Mouse (Mus musculus) liver, embryonic 14.5 days (tissue): Measurements from ENCODE around the gene Plxnd1. TPM values are rescaled to one million over a fixed set of nuclear protein-coding genes. Genes with fewer than 3 reads are reported as not detected.

Experiments
- ATAC-seq: fragments of 200-750 bp; cut with Nextera tagmentation; 2 replicates; pipeline ENCODE4 v1.8.0; 2017; ENCODE audit warnings: moderate number of reproducible peaks, mild to moderate bottlenecking, moderate library complexity; ENCODE audit not compliant: insufficient read depth
- DNase-seq, 3 experiments: peaks; one replicate each; pipeline ENCODE4 v3.0.0-alpha.2; 2012 to 2013; ENCODE audit warnings: low read depth in 3 of 3, low spot score in 3 of 3
- H3K27ac ChIP-seq: fragments of 300-500 bp; sonication (generic); 2 replicates; pipeline ENCODE4 v1.5.1; 2014; ENCODE audit warnings: moderate library complexity, mild to moderate bottlenecking, control low read depth, inconsistent platforms
- H3K27me3 ChIP-seq: fragments of 300-500 bp; sonication (generic); 2 replicates; pipeline ENCODE4 v1.6.1; 2014; ENCODE audit warnings: mild to moderate bottlenecking, low read length, moderate library complexity; ENCODE audit not compliant: control insufficient read depth, insufficient read depth
- H3K36me3 ChIP-seq: fragments of 300-500 bp; sonication (generic); replicated peaks from 2 replicates; pipeline ENCODE4 v1.6.1; 2014; ENCODE audit warnings: low read depth; ENCODE audit not compliant: control insufficient read depth, insufficient read depth
- H3K4me1 ChIP-seq, 2 experiments: fragments of 200-500 bp in 1 of 2; fragments of 300-500 bp in 1 of 2; sonication (generic) in 1 of 2; replicated peaks; 2 replicates each; pipeline ENCODE4 v1.6.1; 2012 to 2014; ENCODE audit warnings: antibody characterized with exemption in 1 of 2, inconsistent platforms in 1 of 2, low read length in 1 of 2; ENCODE audit not compliant: control insufficient read depth in 2 of 2, insufficient read depth in 2 of 2
- H3K4me2 ChIP-seq: fragments of 300-500 bp; sonication (generic); 2 replicates; pipeline ENCODE4 v1.6.1; 2014; ENCODE audit warnings: low read depth, mild to moderate bottlenecking, control low read depth, moderate library complexity
- H3K4me3 ChIP-seq, 2 experiments: fragments of 200-500 bp in 1 of 2; fragments of 300-500 bp in 1 of 2; sonication (generic) in 1 of 2; 2 replicates each; pipeline ENCODE4 v1.5.1; 2012 to 2014; ENCODE audit warnings: low read depth in 2 of 2, low read length in 2 of 2, mild to moderate bottlenecking in 2 of 2, control low read depth in 1 of 2, inconsistent platforms in 1 of 2, moderate library complexity in 1 of 2; ENCODE audit not compliant: insufficient read depth in 1 of 2
- H3K9ac ChIP-seq: fragments of 300-500 bp; sonication (generic); replicated peaks from 2 replicates; pipeline ENCODE4 v1.6.1; 2014; ENCODE audit warnings: mild to moderate bottlenecking, control low read depth, moderate library complexity
- H3K9me3 ChIP-seq: fragments of 300-500 bp; sonication (generic); 2 replicates; pipeline ENCODE4 v1.6.1; 2016; ENCODE audit warnings: low read length, mixed read lengths; ENCODE audit not compliant: control insufficient read depth
- CTCF ChIP-seq: IDR thresholded peaks from 2 replicates; pipeline ENCODE4 v1.5.1; 2016; ENCODE audit warnings: antibody characterized with exemption, low read depth, control low read depth
- EP300 ChIP-seq: IDR thresholded peaks from 2 replicates; pipeline ENCODE4 v1.6.1; 2016; ENCODE audit warnings: antibody characterized with exemption, low read depth
- WGBS: fragments of 180-500 bp; shearing (Covaris S2); extraction: QIAGEN DNeasy Blood & Tissue Kit; methylation state at CpG from one replicate; pipeline ENCODE4 v1.1.7; 2014; ENCODE audit not compliant: insufficient replicate concordance; 5-methylcytosine and 5-hydroxymethylcytosine counted together
- polyA plus RNA-seq, 2 experiments: library from polyadenylated mRNA; depleted of rRNA in 1 of 2; stranded (reverse) in 1 of 2; unstranded in 1 of 2; fragments of >200 nt; fragmentation: Nextera tagmentation in 1 of 2; extraction: Ambion mirVana in 1 of 2; gene quantifications; 2 replicates each; pipeline versions ENCODE4 v1.2.1 to v1.2.3; 2012 to 2014

Plxnd1 gene
- polyA plus RNA-seq, 2 experiments, result 6.4 to 13.0 TPM

DNA sequence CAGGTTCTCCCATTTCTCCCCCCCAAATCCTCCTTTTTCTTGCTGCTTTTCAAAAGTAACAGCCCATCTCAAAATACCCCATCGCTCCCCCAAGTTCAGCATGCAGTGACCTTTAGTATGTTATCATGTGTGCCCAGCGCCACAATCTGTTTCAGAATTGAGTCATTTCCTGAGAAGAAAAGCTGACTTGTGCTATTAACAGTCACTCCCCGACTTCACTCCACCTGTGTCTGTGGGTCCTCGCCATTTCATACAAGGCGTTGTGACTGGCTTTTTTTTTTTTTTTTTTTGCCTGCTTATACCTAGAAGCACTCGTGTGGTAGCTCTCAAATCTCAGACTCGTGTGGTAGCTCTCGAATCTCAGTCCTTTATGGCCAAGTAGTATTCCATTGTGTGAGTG lies 49.2 kb downstream of the Plxnd1 start:
- Histone ChIP-seq H3K9ac (no peak overlapping the region), H3K36me3 (no peaks in the 10 kb centered on the region), H3K27ac (no peak overlapping the region), H3K27me3 (no peaks in the 10 kb centered on the region), H3K4me1 (peaks cover 0 to 9% of the 10 kb centered on the region in 2 experiments; a peak in 3 of 4 replicates), H3K4me2 (no peak overlapping the region), H3K4me3 (no peak overlapping the region), H3K9me3 (no peaks in the 10 kb centered on the region)
- TF ChIP-seq EP300, result no peak
- no peak for TF ChIP-seq CTCF
- ATAC-seq, result no peak
- no peak for DNase-seq
- 29% methylated on average over 8 of the region's 8 CpGs for WGBS

DNA sequence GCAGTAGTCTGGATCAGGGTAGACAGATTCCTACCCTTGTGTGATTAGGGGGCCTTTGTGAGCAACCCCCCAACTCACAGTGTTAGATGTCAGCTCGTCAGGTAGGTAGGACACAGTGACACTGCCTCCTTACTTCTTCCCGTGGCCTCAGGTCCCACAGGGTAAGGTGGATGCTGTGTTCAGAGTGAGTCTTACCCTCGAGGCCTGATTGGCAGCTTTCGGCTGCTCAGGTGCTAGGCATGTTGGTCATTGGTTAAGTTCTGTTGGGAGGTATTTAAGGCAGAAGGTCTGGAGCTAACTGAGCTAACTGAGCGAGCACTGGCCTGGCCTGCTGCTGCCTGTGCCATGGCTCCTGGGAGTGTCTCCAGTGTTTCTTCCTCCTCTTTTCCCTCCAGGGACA lies 50.2 kb downstream of the Plxnd1 start, which contains the start of gene H1foo:
Gene H1foo (plus strand): TSS at position 301 of the 400 bp plus-strand sequence.
- ATAC-seq, result no peak
- Histone ChIP-seq H3K9me3 (no peaks in the 10 kb centered on the region), H3K27me3 (no peaks in the 10 kb centered on the region), H3K4me3 (no peak within 1 kb of the TSS), H3K4me1 (peaks cover 0 to 9% of the 10 kb centered on the region in 2 experiments; a peak in 3 of 4 replicates), H3K9ac (no peak within 1 kb of the TSS), H3K4me2 (no peak within 1 kb of the TSS), H3K27ac (no peak within 1 kb of the TSS), H3K36me3 (no peaks in the 10 kb centered on the region)
- DNase-seq, result no peak
- no peak for TF ChIP-seq EP300
- 62% methylated on average over 5 of the region's 5 CpGs for WGBS

DNA sequence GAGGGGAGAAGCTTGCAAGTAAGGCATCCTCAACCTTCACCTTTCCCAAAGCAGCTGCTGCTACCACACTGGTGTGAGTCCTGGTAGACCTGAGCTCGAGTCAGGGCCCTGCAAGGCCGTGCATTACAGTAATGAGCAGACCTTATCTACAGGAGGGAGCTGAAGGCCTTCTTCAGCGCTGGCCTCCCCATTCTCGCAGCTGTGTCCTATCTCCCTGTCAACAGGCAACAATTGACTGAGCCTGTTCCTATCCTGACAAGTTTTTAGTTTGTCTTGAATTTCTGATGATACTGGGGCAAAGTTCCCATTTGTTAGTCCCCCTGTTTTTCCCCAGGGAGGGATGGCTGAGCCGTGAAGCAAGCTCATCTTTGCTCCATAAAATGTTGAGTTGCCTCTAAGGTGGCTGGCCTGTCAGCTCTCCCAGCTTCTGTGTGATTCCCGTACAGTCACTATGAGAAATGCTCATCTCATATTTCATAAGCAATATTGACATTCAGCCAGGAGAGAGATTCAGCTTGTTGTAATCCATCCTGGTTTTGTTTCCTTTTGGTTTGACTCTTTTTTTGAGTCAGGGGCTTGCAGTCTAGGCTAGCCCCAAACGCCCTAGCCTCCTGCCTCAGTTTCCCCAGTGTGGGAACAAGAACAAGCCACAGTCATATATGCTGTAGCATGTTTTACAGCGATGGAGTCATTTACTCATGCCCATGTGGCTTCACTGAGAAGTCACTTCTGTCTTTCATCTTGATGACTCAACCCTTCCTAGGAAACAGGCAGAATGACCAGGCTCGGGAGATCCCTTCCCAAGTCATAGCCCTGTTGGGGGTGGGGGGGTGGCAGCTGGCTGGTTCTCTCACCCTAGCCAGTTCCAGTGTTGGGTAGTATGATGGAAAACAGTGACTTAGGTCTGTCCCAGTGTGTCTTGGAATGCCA lies 51.0 kb downstream of the Plxnd1 start:
- H3K4me1 ChIP-seq, result peaks cover 0 to 9% of the 10 kb centered on the region in 2 experiments; a peak in 3 of 4 replicates
- no peak overlapping the region for H3K4me2 ChIP-seq
- H3K4me3 ChIP-seq, result no peak overlapping the region
- H3K9ac ChIP-seq, result no peak overlapping the region
- no peaks in the 10 kb centered on the region for H3K9me3 ChIP-seq
- TF ChIP-seq EP300 (no peak), CTCF (no peak)
- no peak for ATAC-seq
- H3K27ac ChIP-seq, result no peak overlapping the region
- no peaks in the 10 kb centered on the region for H3K27me3 ChIP-seq
- H3K36me3 ChIP-seq, result no peaks in the 10 kb centered on the region
- no peak for DNase-seq
- 30% methylated on average over 9 of the region's 9 CpGs for WGBS

DNA sequence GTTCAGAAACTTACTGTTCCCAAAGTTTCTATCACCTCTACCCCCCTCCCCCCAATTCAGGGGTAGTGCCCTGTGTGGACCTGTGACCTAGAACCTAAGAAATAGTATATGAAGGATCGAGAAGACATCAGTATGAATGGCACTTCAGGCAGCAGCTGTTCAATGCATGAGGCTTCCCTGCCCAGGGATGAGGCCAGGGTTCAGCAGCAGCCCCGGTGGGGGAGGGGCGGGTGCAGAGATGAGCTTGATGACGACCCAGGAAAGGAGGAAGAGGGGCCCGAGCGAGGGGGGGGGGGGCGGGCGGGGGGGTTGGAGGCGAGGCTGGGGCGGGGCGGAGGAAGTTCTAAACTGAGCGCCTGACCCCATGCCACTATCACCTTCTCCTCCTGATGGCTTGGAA lies 53.7 kb downstream of the Plxnd1 start:
- Histone ChIP-seq H3K4me2 (no peak overlapping the region), H3K9me3 (no peaks in the 10 kb centered on the region), H3K27me3 (no peaks in the 10 kb centered on the region), H3K4me3 (no peak overlapping the region), H3K36me3 (no peaks in the 10 kb centered on the region), H3K27ac (no peak overlapping the region), H3K4me1 (peaks cover 0 to 9% of the 10 kb centered on the region in 2 experiments; a peak in 3 of 4 replicates), H3K9ac (no peak overlapping the region)
- TF ChIP-seq CTCF (no peak), EP300 (no peak)
- ATAC-seq, result no peak
- WGBS, result 7% methylated on average over 7 of the region's 12 CpGs
- no peak for DNase-seq

DNA sequence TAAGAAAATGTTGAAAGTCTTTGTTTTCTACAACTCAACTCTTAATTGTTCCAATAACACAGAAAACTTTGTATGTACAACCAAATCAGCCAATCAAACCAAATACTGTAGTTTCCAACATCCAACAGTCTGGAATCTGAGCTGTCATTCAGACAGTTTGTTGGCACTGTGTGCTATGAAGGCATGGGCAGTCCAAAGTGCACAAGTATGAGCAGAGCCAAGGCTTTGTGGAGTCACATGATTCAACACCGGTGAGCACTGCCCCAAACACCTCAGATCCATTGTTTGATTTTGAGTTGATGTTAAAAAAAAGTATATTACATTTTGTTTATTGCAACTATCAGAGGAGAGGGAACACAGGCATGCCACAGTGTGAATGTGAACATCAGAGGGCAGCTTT lies 54.2 kb downstream of the Plxnd1 start:
- DNase-seq (no peak), ATAC-seq (no peak)
- Histone ChIP-seq H3K27ac (no peak overlapping the region), H3K4me3 (no peak overlapping the region), H3K27me3 (no peaks in the 10 kb centered on the region), H3K36me3 (no peaks in the 10 kb centered on the region), H3K4me2 (no peak overlapping the region), H3K9me3 (no peaks in the 10 kb centered on the region), H3K9ac (no peak overlapping the region), H3K4me1 (peaks cover 0 to 9% of the 10 kb centered on the region in 2 experiments; a peak in 3 of 4 replicates)
- TF ChIP-seq EP300 (no peak), CTCF (no peak)
- 70% methylated on average over 1 of the region's 1 CpGs for WGBS
